Mouse (Mus musculus) myocyte (in vitro differentiated cells): Measurements from ENCODE around the gene Gnat1.

Experiments
- CEBPB ChIP-seq: IDR thresholded peaks from 2 replicates; pipeline ENCODE4 v1.6.1; 2011; ENCODE audit warnings: mild to moderate bottlenecking, moderate library complexity; ENCODE audit not compliant: poor library complexity, insufficient read depth, severe bottlenecking
- E2F4 ChIP-seq: IDR thresholded peaks from one replicate; pipeline ENCODE4 v1.6.1; 2011; ENCODE audit warnings: mild to moderate bottlenecking, control low read depth, moderate library complexity; ENCODE audit not compliant: insufficient read depth
- MAX ChIP-seq: IDR thresholded peaks from one replicate; pipeline ENCODE4 v1.6.1; 2011; ENCODE audit warnings: low read depth, mild to moderate bottlenecking, control low read depth
- MYOD1 ChIP-seq, 3 experiments: IDR thresholded peaks; one replicate each; pipeline ENCODE4 v1.6.1; 2011; ENCODE audit warnings: control low read depth in 2 of 3, low read depth in 2 of 3, mild to moderate bottlenecking in 2 of 3, moderate library complexity in 1 of 3; ENCODE audit not compliant: insufficient read length in 2 of 3, control insufficient read depth in 1 of 3
- MYOG ChIP-seq, 3 experiments: IDR thresholded peaks; one replicate each; pipeline ENCODE4 v1.6.1; 2011; ENCODE audit warnings: control low read depth in 2 of 3, low read depth in 2 of 3, mild to moderate bottlenecking in 2 of 3; ENCODE audit not compliant: insufficient read length in 2 of 3, control insufficient read depth in 1 of 3, insufficient read depth in 1 of 3
- POLR2A ChIP-seq: IDR thresholded peaks from one replicate; pipeline ENCODE4 v1.6.1; 2011; ENCODE audit warnings: low read depth, mild to moderate bottlenecking, control low read depth, moderate library complexity; ENCODE audit not compliant: insufficient read length
- POLR2AphosphoS2 ChIP-seq: IDR thresholded peaks from one replicate; pipeline ENCODE4 v1.6.1; 2011; ENCODE audit warnings: low read depth, control low read depth; ENCODE audit not compliant: insufficient read length
- REST ChIP-seq: IDR thresholded peaks from one replicate; pipeline ENCODE4 v1.6.1; 2011; ENCODE audit warnings: mild to moderate bottlenecking, control low read depth, moderate library complexity; ENCODE audit not compliant: insufficient read depth, insufficient read length
- SRF ChIP-seq: IDR thresholded peaks from one replicate; pipeline ENCODE4 v1.6.1; 2011; ENCODE audit warnings: low read depth; ENCODE audit not compliant: control insufficient read depth, insufficient read length
- TCF12 ChIP-seq: IDR thresholded peaks from one replicate; pipeline ENCODE4 v1.6.1; 2011; ENCODE audit warnings: mild to moderate bottlenecking, control low read depth; ENCODE audit not compliant: poor library complexity, insufficient read depth, severe bottlenecking
- TCF3 ChIP-seq: IDR thresholded peaks from one replicate; pipeline ENCODE4 v1.6.1; 2011; ENCODE audit warnings: low read depth, control low read depth; ENCODE audit not compliant: insufficient read length

DNA sequence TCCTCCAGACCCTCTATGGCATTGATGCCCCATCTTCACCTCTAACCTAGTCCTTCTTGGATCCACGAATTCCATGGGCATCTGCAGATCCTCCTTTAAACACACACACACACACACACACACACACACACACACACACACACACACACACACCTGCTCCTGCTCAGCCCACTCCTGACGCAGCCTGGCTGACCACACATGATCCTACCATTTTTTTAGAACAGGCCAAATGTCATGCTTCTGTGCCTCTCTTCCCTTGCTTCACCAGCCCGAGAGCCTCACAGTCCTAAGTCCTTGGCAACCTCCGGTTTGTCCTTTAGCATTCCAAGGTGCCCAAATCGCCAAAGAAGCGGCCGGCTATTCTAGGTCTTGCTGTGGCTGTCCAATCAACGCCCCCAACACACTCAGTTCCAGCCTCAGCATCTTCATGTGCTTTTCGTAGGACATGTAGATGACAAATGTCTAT lies 10.0 kb downstream of the Gnat1 start, which contains the start of gene Slc38a3:
- no peak for TF ChIP-seq CEBPB
- no peak for TF ChIP-seq E2F4
- TF ChIP-seq POLR2A, result no peak
- TF ChIP-seq MYOG (IDR thresholded peaks at IDR 0.05; ENCODE audit: control insufficient read depth in 1 of 3, insufficient read depth in 1 of 3, insufficient read length in 2 of 3, low read depth in 2 of 3), result no peak
- no peak for TF ChIP-seq TCF12
- TF ChIP-seq MYOD1 (IDR thresholded peaks at IDR 0.05; ENCODE audit: control insufficient read depth in 1 of 3, insufficient read length in 2 of 3, low read depth in 2 of 3), result no peak
- no peak for TF ChIP-seq TCF3
- no peak for TF ChIP-seq SRF
- TF ChIP-seq POLR2AphosphoS2, result no peak
- TF ChIP-seq MAX, result no peak
- no peak for TF ChIP-seq REST
